Mouse (Mus musculus) liver, embryonic 14.5 days (tissue): ENCODE measurements around the gene D13Ertd608e. TPM values are rescaled to one million over a fixed set of nuclear protein-coding genes. Genes with fewer than 3 reads are reported as not detected.

Experiments
- ATAC-seq: fragments of 200-750 bp; cut with Nextera tagmentation; 2 replicates; pipeline ENCODE4 v1.8.0; 2017; ENCODE audit warnings: moderate number of reproducible peaks, mild to moderate bottlenecking, moderate library complexity; ENCODE audit not compliant: insufficient read depth
- DNase-seq, 3 experiments: peaks; one replicate each; pipeline ENCODE4 v3.0.0-alpha.2; 2012 to 2013; ENCODE audit warnings: low read depth in 3 of 3, low spot score in 3 of 3
- H3K27ac ChIP-seq: fragments of 300-500 bp; sonication (generic); 2 replicates; pipeline ENCODE4 v1.5.1; 2014; ENCODE audit warnings: moderate library complexity, mild to moderate bottlenecking, control low read depth, inconsistent platforms
- H3K27me3 ChIP-seq: fragments of 300-500 bp; sonication (generic); 2 replicates; pipeline ENCODE4 v1.6.1; 2014; ENCODE audit warnings: mild to moderate bottlenecking, low read length, moderate library complexity; ENCODE audit not compliant: control insufficient read depth, insufficient read depth
- H3K36me3 ChIP-seq: fragments of 300-500 bp; sonication (generic); replicated peaks from 2 replicates; pipeline ENCODE4 v1.6.1; 2014; ENCODE audit warnings: low read depth; ENCODE audit not compliant: control insufficient read depth, insufficient read depth
- H3K4me1 ChIP-seq, 2 experiments: fragments of 200-500 bp in 1 of 2; fragments of 300-500 bp in 1 of 2; sonication (generic) in 1 of 2; replicated peaks; 2 replicates each; pipeline ENCODE4 v1.6.1; 2012 to 2014; ENCODE audit warnings: antibody characterized with exemption in 1 of 2, inconsistent platforms in 1 of 2, low read length in 1 of 2; ENCODE audit not compliant: control insufficient read depth in 2 of 2, insufficient read depth in 2 of 2
- H3K4me2 ChIP-seq: fragments of 300-500 bp; sonication (generic); 2 replicates; pipeline ENCODE4 v1.6.1; 2014; ENCODE audit warnings: low read depth, mild to moderate bottlenecking, control low read depth, moderate library complexity
- H3K4me3 ChIP-seq, 2 experiments: fragments of 200-500 bp in 1 of 2; fragments of 300-500 bp in 1 of 2; sonication (generic) in 1 of 2; 2 replicates each; pipeline ENCODE4 v1.5.1; 2012 to 2014; ENCODE audit warnings: low read depth in 2 of 2, low read length in 2 of 2, mild to moderate bottlenecking in 2 of 2, control low read depth in 1 of 2, inconsistent platforms in 1 of 2, moderate library complexity in 1 of 2; ENCODE audit not compliant: insufficient read depth in 1 of 2
- H3K9ac ChIP-seq: fragments of 300-500 bp; sonication (generic); replicated peaks from 2 replicates; pipeline ENCODE4 v1.6.1; 2014; ENCODE audit warnings: mild to moderate bottlenecking, control low read depth, moderate library complexity
- H3K9me3 ChIP-seq: fragments of 300-500 bp; sonication (generic); 2 replicates; pipeline ENCODE4 v1.6.1; 2016; ENCODE audit warnings: low read length, mixed read lengths; ENCODE audit not compliant: control insufficient read depth
- CTCF ChIP-seq: IDR thresholded peaks from 2 replicates; pipeline ENCODE4 v1.5.1; 2016; ENCODE audit warnings: antibody characterized with exemption, low read depth, control low read depth
- EP300 ChIP-seq: IDR thresholded peaks from 2 replicates; pipeline ENCODE4 v1.6.1; 2016; ENCODE audit warnings: antibody characterized with exemption, low read depth
- WGBS: fragments of 180-500 bp; shearing (Covaris S2); extraction: QIAGEN DNeasy Blood & Tissue Kit; methylation state at CpG from one replicate; pipeline ENCODE4 v1.1.7; 2014; ENCODE audit not compliant: insufficient replicate concordance; 5-methylcytosine and 5-hydroxymethylcytosine counted together
- polyA plus RNA-seq, 2 experiments: library from polyadenylated mRNA; depleted of rRNA in 1 of 2; stranded (reverse) in 1 of 2; unstranded in 1 of 2; fragments of >200 nt; fragmentation: Nextera tagmentation in 1 of 2; extraction: Ambion mirVana in 1 of 2; gene quantifications; 2 replicates each; pipeline versions ENCODE4 v1.2.1 to v1.2.3; 2012 to 2014

The D13Ertd608e gene
- polyA plus RNA-seq, 2 experiments = not detected

DNA sequence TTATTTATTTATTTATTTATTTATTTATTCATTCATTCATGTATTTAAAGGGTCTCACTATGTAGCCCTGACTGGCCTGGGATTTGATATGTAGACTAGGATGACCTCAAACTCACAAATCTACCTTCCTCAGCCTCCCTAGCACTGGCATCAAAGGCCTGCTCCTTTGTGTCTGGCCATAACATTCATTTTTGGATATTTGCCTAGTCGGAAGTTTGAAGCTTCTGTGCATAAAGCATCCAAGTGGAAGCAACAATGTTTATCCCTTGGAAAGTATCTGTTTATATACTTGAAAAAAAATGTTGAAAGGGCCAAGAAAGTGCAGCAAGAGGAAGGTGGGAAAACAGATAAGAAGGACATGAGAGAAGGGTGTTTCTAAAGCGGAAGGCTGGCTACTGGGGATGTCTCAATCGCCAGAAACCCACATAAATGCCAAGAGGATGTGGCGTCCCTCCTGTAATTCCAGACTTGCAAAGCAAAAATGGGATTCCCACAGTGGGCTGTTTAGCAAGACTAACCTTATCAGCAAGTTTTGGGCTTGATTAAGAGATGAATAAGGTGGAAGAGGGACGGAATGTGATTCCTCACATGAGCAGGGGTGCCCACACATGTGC lies 42.9 kb upstream of the D13Ertd608e start:
- DNase-seq (no peak), ATAC-seq (no peak)
- Histone ChIP-seq H3K4me2 (no peak overlapping the region), H3K36me3 (peaks cover 7% of the 10 kb centered on the region), H3K9me3 (no peaks in the 10 kb centered on the region), H3K4me3 (no peak overlapping the region), H3K4me1 (peaks cover 8 to 11% of the 10 kb centered on the region in 2 experiments), H3K27me3 (no peaks in the 10 kb centered on the region), H3K27ac (no peak overlapping the region), H3K9ac (no peak overlapping the region)
- TF ChIP-seq EP300 = no peak
- no peak for TF ChIP-seq CTCF
- 40% methylated on average over 5 of the region's 5 CpGs for WGBS

- ATAC-seq = no peak
- TF ChIP-seq CTCF (no peak), EP300 (no peak)
- 47% methylated on average over 4 of the region's 4 CpGs for WGBS
Observed at GRCm38 (mm10) chr13:119797656-119798055, 38.1 kb upstream of the D13Ertd608e start.

GRCm38 (mm10) chr13:119808937-119809336 lies 26.9 kb upstream of the D13Ertd608e start:
- no peak overlapping the region for H3K4me3 ChIP-seq
- H3K4me1 ChIP-seq = no peaks in the 10 kb centered on the region
- H3K27ac ChIP-seq = no peak overlapping the region
- no peaks in the 10 kb centered on the region for H3K9me3 ChIP-seq
- DNase-seq (no peak), ATAC-seq (peak; percentile 23; the same call in 1 of the 2 replicates)
- TF ChIP-seq EP300 = no peak
- no peak for TF ChIP-seq CTCF
- H3K36me3 ChIP-seq = no peaks in the 10 kb centered on the region
- H3K4me2 ChIP-seq = no peak overlapping the region
- WGBS = 41% methylated on average over 2 of the region's 2 CpGs
- H3K27me3 ChIP-seq = no peaks in the 10 kb centered on the region
- no peak overlapping the region for H3K9ac ChIP-seq

More at GRCm38 (mm10) chr13:119797656-119798055, 38.1 kb upstream of the D13Ertd608e start:
- H3K4me1 ChIP-seq = peaks cover 0 to 2% of the 10 kb centered on the region in 2 experiments; a peak in 1 of 4 replicates
- H3K36me3 ChIP-seq = no peaks in the 10 kb centered on the region
- no peaks in the 10 kb centered on the region for H3K9me3 ChIP-seq
- H3K4me2 ChIP-seq = no peak overlapping the region
- no peaks in the 10 kb centered on the region for H3K27me3 ChIP-seq
- H3K9ac ChIP-seq = no peak overlapping the region
- DNase-seq = no peak
- H3K27ac ChIP-seq = no peak overlapping the region
- H3K4me3 ChIP-seq = no peak overlapping the region

DNA sequence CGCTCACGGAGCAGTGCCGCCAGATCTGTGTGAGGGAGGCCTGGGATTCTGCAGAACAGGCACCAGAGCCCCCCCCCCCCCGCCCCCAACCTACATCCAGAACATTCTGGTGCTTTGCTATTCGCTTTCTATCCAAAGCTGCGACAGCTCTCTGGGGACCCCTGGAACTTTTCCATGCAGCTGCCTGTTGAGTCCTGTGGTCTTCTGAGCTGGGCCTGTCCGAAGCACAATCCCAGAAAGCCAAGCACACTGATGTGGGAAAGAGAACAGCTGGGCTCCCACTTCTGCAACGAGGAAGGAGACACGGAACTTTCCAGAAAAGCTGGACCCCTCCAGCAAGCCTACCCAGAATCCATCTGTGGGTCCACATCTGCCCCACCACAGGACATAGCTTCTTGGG lies 25.8 kb upstream of the D13Ertd608e start:
- ATAC-seq = no peak
- H3K4me3 ChIP-seq = no peak overlapping the region
- H3K27ac ChIP-seq = no peak overlapping the region
- no peaks in the 10 kb centered on the region for H3K9me3 ChIP-seq
- H3K27me3 ChIP-seq = no peaks in the 10 kb centered on the region
- no peaks in the 10 kb centered on the region for H3K36me3 ChIP-seq
- 73% methylated on average over 9 of the region's 9 CpGs for WGBS
- no peak overlapping the region for H3K9ac ChIP-seq
- DNase-seq = no peak
- H3K4me1 ChIP-seq = no peaks in the 10 kb centered on the region
- no peak overlapping the region for H3K4me2 ChIP-seq
- no peak for TF ChIP-seq EP300
- TF ChIP-seq CTCF = no peak

GRCm38 (mm10) chr13:119816798-119817197 lies 19.0 kb upstream of the D13Ertd608e start:
- Histone ChIP-seq H3K9me3 (no peaks in the 10 kb centered on the region), H3K4me2 (no peak overlapping the region), H3K36me3 (no peaks in the 10 kb centered on the region), H3K27ac (no peak overlapping the region), H3K4me1 (no peaks in the 10 kb centered on the region), H3K9ac (no peak overlapping the region), H3K27me3 (no peaks in the 10 kb centered on the region), H3K4me3 (no peak overlapping the region)
- TF ChIP-seq CTCF = no peak
- TF ChIP-seq EP300 = no peak
- no peak for ATAC-seq
- no peak for DNase-seq
- WGBS = 46% methylated on average over 8 of the region's 8 CpGs
